Mouse (Mus musculus) forebrain, embryonic 16.5 days (tissue): ENCODE data around the gene Kank1. TPM values are rescaled to one million over a fixed set of nuclear protein-coding genes. Genes with fewer than 3 reads are reported as not detected.

ENCODE experiments used
- ATAC-seq: fragments of 200-750 bp; cut with Nextera tagmentation; 2 replicates; pipeline ENCODE4 v1.8.0; 2017; ENCODE audit warnings: mild to moderate bottlenecking, moderate library complexity
- H3K27ac ChIP-seq: fragments of 300-500 bp; sonication (generic); 2 replicates; pipeline ENCODE4 v1.5.1; 2014; ENCODE audit warnings: low read length, control low read depth
- H3K27me3 ChIP-seq: fragments of 300-500 bp; sonication (generic); replicated peaks from 2 replicates; pipeline ENCODE4 v1.6.1; 2014; ENCODE audit warnings: low read length; ENCODE audit not compliant: control insufficient read depth, insufficient read depth
- H3K36me3 ChIP-seq: fragments of 300-500 bp; sonication (generic); 2 replicates; pipeline ENCODE4 v1.6.1; 2014; ENCODE audit not compliant: control insufficient read depth, insufficient read depth
- H3K4me1 ChIP-seq: fragments of 300-500 bp; sonication (generic); replicated peaks from 2 replicates; pipeline ENCODE4 v1.6.1; 2014; ENCODE audit warnings: low read length; ENCODE audit not compliant: control insufficient read depth, insufficient read depth
- H3K4me2 ChIP-seq: fragments of 300-500 bp; sonication (generic); 2 replicates; pipeline ENCODE4 v1.6.1; 2014; ENCODE audit warnings: mild to moderate bottlenecking, low read length, control low read depth
- H3K4me3 ChIP-seq: fragments of 300-500 bp; sonication (generic); replicated peaks from 2 replicates; pipeline ENCODE4 v1.5.1; 2014; ENCODE audit warnings: mild to moderate bottlenecking, low read length, control low read depth
- H3K9ac ChIP-seq: fragments of 300-500 bp; sonication (generic); replicated peaks from 2 replicates; pipeline ENCODE4 v1.6.1; 2014; ENCODE audit warnings: low read depth, low read length, control low read depth
- H3K9me3 ChIP-seq: fragments of 300-500 bp; sonication (generic); 2 replicates; pipeline ENCODE4 v1.6.1; 2016; ENCODE audit warnings: low read length; ENCODE audit not compliant: control insufficient read depth
- WGBS: fragments of 180-500 bp; shearing (Covaris S2); extraction: QIAGEN DNeasy Blood & Tissue Kit; methylation state at CpG from one replicate; pipeline ENCODE4 v1.1.7; 2014; 5-methylcytosine and 5-hydroxymethylcytosine counted together
- polyA plus RNA-seq: library from polyadenylated mRNA; unstranded; fragments of >200 nt; fragmentation: Nextera tagmentation; extraction: Ambion mirVana; gene quantifications from 2 replicates; pipeline ENCODE4 v1.2.1, GENCODE M21; 2015

Gene Kank1
- polyA plus RNA-seq, 1 experiment from 2014 or later: 4.8 TPM

DNA sequence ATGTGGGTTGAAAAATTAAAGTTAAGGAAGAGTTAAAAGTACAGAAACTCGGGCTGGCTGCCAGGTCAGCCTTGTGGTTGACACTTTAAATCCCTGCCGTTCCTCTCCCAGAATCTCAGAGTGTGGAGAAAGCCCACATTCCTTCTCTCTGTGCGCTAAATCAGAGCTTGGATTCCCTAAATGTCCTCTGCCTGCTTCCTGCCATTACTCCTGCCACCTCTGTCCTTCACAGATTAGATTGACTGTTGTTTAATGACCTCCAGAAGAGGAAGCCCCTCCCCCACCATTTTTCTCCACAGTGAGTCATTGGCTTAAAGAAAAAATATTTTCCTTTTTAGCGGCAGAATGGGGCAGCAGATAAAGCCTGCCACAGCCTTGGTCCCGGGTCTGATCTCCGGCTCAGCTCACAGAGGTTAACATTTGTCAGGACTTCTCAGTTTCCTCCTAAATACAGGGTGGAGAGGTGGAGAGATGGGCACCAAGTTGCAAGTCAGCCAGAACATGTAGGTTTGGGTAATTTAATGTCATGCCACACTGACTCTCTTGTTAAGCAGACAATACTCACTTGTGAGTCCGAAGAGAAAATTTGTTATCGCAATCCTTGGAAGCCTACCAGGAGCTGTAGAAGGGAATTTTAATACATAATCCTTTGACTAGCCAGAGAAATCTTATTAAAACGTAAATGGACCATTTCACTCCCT lies 162.9 kb downstream of the Kank1 start:
- no peak overlapping the region for H3K27ac ChIP-seq

DNA sequence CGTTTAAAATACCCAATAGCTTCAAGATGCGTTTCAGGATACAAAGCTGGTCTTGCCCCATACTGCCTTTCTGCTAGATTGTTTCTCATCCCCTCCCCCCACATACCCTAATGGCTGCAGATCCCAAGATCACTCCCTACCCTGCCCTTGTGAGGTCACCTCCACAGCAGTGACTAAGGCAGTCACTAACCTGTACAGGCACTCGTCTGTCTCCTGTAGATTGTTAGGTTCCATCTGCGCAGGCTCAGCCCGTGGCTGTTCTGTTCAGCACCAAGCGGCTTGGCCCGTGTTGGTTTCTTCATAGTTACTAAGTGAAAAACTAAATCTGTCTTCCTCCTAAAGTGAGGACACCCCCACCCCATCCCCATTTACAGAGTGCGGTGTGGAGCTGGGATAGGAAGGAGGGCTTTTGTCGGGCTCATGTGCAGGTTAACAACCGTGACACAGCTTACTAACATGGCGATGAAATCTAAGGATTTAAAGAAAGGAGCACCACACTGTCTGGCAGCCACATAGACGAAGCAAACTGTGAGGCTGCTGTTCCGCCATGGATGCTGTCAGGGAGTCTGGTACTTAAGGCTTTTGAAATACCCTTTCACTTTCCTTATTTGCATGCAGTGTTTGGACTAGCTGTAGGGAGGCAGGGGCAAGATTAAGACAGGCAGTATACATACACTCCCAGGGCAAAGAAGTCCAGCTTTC lies 163.6 kb downstream of the Kank1 start:
- Histone ChIP-seq H3K4me2 (peak overlapping the region; percentile 45), H3K9me3 (no peaks in the 10 kb centered on the region), H3K36me3 (no peaks in the 10 kb centered on the region), H3K27me3 (peaks cover 6% of the 10 kb centered on the region; the same call in 1 of the 2 replicates), H3K27ac (no peak overlapping the region), H3K4me3 (peak overlapping the region; percentile 5; the same call in 1 of the 2 replicates), H3K4me1 (peaks cover 20% of the 10 kb centered on the region), H3K9ac (no peak overlapping the region; the same call in 1 of the 2 replicates)
- WGBS: 20% methylated on average over 13 of the region's 13 CpGs
- peak; percentile 54 for ATAC-seq

More for the DNA sequence above, 162.9 kb downstream of the Kank1 start:
- Histone ChIP-seq H3K9ac (no peak overlapping the region; the same call in 1 of the 2 replicates), H3K4me3 (no peak overlapping the region), H3K27me3 (peaks cover 6% of the 10 kb centered on the region; the same call in 1 of the 2 replicates), H3K9me3 (no peaks in the 10 kb centered on the region), H3K4me1 (peaks cover 27% of the 10 kb centered on the region), H3K4me2 (peak overlapping the region; percentile 45), H3K36me3 (no peaks in the 10 kb centered on the region)
- WGBS: 15% methylated on average over 9 of the region's 9 CpGs
- no peak for ATAC-seq

DNA sequence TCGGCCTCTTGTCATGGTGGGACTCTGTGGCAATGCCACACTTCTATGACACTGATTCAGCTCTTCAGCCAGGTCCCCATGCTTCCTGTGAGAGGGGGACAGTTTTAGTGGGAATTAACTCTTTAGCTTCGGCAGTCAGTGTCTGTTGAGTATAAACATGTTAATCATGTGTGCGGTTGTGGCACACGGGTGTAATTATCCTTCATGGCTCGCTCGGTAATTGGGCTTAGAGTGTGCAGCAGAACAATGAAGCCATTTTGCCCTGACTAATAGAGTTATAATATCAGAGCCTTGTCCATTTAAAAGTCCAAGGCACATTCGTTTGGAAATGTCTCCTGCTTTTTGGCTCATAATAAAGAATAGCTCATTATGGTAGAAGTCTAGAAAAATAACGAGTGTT lies 164.7 kb downstream of the Kank1 start:
- Histone ChIP-seq H3K9me3 (no peaks in the 10 kb centered on the region), H3K36me3 (no peaks in the 10 kb centered on the region), H3K4me3 (no peak overlapping the region), H3K27me3 (peaks cover 12% of the 10 kb centered on the region), H3K4me2 (no peak overlapping the region), H3K4me1 (peaks cover 25% of the 10 kb centered on the region), H3K27ac (no peak overlapping the region), H3K9ac (no peak overlapping the region)
- no peak for ATAC-seq
- WGBS: 9% methylated on average over 8 of the region's 8 CpGs

DNA sequence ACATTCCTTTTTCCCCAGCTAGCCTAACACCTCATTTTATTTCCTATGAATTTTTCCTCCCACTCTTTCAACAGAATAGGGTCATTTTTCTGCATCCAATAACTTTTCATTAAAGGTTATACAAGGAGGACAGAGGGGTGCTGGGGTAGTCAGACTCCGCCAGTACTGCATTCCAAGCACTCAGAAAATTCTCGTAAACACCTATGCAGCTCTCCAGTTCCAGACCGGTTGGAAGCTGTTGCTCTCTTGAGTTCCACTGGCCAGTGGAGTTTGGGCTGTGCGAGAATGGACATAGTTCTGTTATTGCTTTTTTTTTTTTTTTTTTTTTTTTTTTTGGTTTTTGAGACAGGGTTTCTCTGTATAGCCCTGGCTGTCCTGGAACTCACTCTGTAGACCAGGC lies 167.4 kb downstream of the Kank1 start:
- Histone ChIP-seq H3K4me3 (no peak overlapping the region), H3K27me3 (peaks cover 19% of the 10 kb centered on the region), H3K9me3 (no peaks in the 10 kb centered on the region), H3K9ac (no peak overlapping the region), H3K36me3 (no peaks in the 10 kb centered on the region), H3K4me1 (peaks cover 36% of the 10 kb centered on the region), H3K4me2 (no peak overlapping the region), H3K27ac (no peak overlapping the region)
- no peak for ATAC-seq
- 90% methylated on average over 4 of the region's 4 CpGs for whole genome bisulfite sequencing

DNA sequence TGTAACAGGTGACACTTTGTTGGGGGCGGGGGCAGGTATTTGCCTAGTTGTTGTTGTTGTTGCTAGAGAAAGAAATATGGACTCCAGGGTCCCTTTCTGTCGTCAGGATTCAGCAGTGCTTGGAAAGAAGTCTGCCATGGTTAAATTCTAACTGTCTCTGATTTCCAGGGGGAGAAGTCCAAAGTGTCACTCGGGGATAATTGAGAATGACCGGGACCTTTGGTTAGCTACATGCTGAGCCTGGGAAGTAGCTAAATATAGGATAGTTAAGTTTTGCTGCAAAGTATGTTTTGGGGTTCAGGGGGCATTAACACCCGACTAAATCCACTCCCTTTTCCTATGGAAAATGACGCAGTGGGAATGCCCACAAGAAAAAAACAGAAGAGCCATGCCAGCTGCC lies 169.2 kb downstream of the Kank1 start:
- H3K27ac ChIP-seq: no peak overlapping the region
- 29% methylated on average over 6 of the region's 6 CpGs for WGBS
- no peak for ATAC-seq
- peaks cover 19% of the 10 kb centered on the region for H3K27me3 ChIP-seq
- H3K9ac ChIP-seq: no peak overlapping the region
- peak overlapping the region; percentile 43; the same call in 1 of the 2 replicates for H3K4me3 ChIP-seq
- peaks cover 24% of the 10 kb centered on the region for H3K4me1 ChIP-seq
- peak overlapping the region; percentile 83 for H3K4me2 ChIP-seq
- no peaks in the 10 kb centered on the region for H3K9me3 ChIP-seq
- H3K36me3 ChIP-seq: no peaks in the 10 kb centered on the region

DNA sequence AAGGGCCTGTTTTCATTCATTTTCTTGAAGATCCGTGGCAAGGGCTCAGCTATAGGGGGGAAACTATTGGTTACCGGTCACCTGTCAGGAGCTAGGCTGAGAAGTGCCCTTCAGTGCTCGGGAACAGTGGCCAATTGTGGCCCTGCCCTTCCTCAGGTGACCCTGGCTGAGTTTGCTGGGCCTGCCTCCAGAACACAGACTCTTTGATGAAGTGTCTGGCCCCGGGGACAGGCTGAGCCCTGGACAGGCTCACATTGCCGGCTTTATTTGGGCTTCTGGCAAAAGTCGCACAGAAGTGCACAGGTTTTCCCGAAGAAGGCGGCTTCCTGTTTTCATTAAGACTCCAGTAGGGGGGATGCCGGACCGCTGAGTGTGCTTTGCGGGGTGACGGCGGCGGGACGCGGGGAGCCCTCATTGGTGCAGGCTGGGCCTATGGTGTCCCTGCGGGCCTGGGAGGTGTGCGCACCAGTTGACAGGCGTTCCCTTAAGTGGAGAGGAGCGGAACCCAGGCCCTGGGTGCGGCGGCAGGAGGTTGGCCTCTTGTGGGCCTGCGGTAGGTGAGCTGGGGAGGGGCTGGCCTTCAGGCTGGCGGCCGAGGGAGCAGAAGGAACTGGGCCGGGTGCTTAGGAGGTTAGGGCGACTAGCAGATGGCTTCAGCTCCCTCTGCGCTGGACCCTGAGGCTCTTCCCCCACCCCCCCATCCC lies 169.9 kb downstream of the Kank1 start:
- WGBS: 2% methylated on average over 28 of the region's 28 CpGs
- no peak overlapping the region for H3K27ac ChIP-seq

DNA sequence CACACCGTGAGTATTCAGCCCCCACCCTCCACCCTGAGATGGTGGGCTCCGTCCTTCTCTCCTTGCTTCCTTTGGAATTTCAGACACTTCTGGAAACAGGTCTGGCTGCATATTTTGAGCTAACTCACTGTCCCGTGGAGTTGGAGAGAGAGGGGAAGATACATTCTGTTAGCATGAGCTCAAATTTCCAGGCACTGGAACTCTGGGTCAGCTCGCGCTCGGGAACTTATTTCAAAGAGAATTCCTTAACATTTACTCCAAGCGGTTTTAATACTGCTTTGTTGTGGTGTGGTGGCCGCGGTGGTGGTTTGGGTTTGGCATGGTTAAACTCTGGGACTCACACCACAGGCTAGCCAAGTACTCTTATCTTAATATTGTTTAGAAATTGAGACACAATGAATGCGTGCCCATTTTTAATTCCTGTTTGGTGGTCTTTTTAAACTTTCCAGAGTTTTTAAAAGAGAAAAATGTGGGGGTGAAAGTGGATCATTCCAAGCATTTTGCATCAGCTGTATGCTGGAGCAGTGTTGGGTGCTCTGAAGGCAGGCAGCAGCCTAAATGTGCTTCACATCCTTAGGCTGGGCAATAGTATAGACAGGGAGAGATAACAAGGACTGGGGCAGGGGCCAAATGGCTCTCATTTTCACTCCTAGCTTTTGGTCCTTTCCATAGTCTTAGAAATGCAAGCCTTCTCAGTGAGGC lies 170.6 kb downstream of the Kank1 start:
- Histone ChIP-seq H3K4me1 (peaks cover 23% of the 10 kb centered on the region), H3K27ac (no peak overlapping the region), H3K4me3 (peak overlapping the region; percentile 43), H3K9me3 (no peaks in the 10 kb centered on the region), H3K36me3 (no peaks in the 10 kb centered on the region), H3K9ac (peak overlapping the region; percentile 52), H3K4me2 (peak overlapping the region; percentile 83), H3K27me3 (peaks cover 13% of the 10 kb centered on the region)
- 23% methylated on average over 9 of the region's 10 CpGs for WGBS
- 0 out of 2 replicates have a peak, but pooled peaks have one; percentile 6 for ATAC-seq

More for the DNA sequence above, 169.9 kb downstream of the Kank1 start:
- peak overlapping the region; percentile 52 for H3K9ac ChIP-seq
- peaks cover 15% of the 10 kb centered on the region for H3K27me3 ChIP-seq
- ATAC-seq: peak; percentile 84
- no peaks in the 10 kb centered on the region for H3K9me3 ChIP-seq
- H3K4me2 ChIP-seq: peak overlapping the region; percentile 83
- H3K4me3 ChIP-seq: peak overlapping the region; percentile 43
- H3K36me3 ChIP-seq: no peaks in the 10 kb centered on the region
- H3K4me1 ChIP-seq: peaks cover 27% of the 10 kb centered on the region

DNA sequence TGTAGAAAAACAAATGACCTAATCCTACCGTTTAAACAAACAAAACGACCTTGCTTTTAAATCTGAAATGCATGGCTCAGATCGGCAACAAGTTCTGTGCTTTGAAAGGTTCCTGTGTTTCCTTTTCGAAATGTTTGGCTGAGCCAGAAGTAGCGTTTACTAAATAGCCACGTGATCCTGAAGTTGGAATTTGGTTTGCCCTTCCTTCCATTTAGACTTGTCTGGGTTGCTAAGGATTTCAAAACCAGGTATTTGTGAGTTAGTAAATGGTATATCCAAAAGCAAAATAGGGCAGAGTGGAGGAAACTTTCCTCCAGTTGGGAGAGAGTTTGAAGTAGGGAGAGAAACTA lies 171.1 kb downstream of the Kank1 start:
- Histone ChIP-seq H3K27ac (no peak overlapping the region), H3K4me2 (peak overlapping the region; percentile 83; the same call in 1 of the 2 replicates)

More for the DNA sequence above, 171.1 kb downstream of the Kank1 start:
- ATAC-seq: no peak
- Histone ChIP-seq H3K9ac (no peak overlapping the region), H3K4me1 (peaks cover 23% of the 10 kb centered on the region), H3K27me3 (peaks cover 13% of the 10 kb centered on the region; the same call in 1 of the 2 replicates), H3K9me3 (no peaks in the 10 kb centered on the region), H3K4me3 (no peak overlapping the region), H3K36me3 (no peaks in the 10 kb centered on the region)
- 21% methylated on average over 6 of the region's 6 CpGs for WGBS
